ENCODE assay signal across 14 mouse cellular contexts in the genomic region with DNA sequence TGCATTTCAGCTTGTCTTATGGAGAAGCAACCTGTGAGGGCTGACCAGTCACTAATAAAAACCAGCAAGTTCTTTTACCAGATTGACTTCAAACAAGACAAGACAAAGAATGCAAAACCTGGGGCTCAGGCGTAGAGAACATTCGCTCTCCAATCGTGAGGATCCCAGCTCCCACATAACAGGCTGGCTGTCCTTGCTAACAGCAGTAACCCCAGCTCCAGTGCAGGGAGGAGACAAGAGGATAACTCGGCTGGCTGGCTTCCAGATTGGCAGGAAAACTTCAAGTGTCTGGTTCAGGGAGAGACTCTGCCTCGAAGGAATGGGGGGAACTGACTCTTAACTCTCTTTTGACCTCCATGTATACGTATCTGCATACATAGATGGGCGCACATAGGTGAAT.
DNase-seq lines count a peak whose midpoint lies in the region; ATAC-seq lines count a peak whose summit lies in the region.
"Had no signal": no experiment of that assay in that cellular context is flagged by ENCODE, and none has a peak within 500 bp of the region (broad histone marks: within the 10 kb centered on the region; RNA-seq: fewer than 3 reads in every experiment).

No protein-coding gene starts in this region.

- H3K9ac ChIP-seq in liver, embryonic 15.5 days, result no peak overlapping the region
- H3K9ac ChIP-seq: embryonic facial prominence, embryonic 15.5 days; forebrain, embryonic 13.5 days; intestine, embryonic 15.5 days; limb, embryonic 15.5 days had no signal

- no peak for ATAC-seq in liver, embryonic 15.5 days (ENCODE audit: insufficient read depth)
- ATAC-seq: forebrain, embryonic 13.5 days; intestine, embryonic 15.5 days had no signal

- peak; percentile 61 for DNase-seq in kidney, postnatal 10 days
- DNase-seq in kidney, postnatal 14 days, result no peak
- peak; percentile 26 for DNase-seq in ovary, adult 18-20 months (ENCODE audit: low spot score)
- no peak for DNase-seq in ovary, postnatal 10 days (ENCODE audit: low spot score)
- peak; percentile 66 for DNase-seq in testis, postnatal 14 days (ENCODE audit: low spot score)
- DNase-seq in neural tube, embryonic 10.5 days (ENCODE audit: extremely low spot score, low spot score), result no peak

- no peak overlapping the region for H3K4me2 ChIP-seq in liver, embryonic 15.5 days
- H3K4me2 ChIP-seq: embryonic facial prominence, embryonic 15.5 days; forebrain, embryonic 13.5 days; intestine, embryonic 15.5 days; limb, embryonic 15.5 days had no signal

- no peaks in the 10 kb centered on the region for H3K9me3 ChIP-seq in liver, embryonic 15.5 days (replicated peaks)
- H3K9me3 ChIP-seq: embryonic facial prominence, embryonic 15.5 days; forebrain, embryonic 13.5 days; intestine, embryonic 15.5 days; limb, embryonic 15.5 days; megakaryocyte, embryonic 14.5 days had no signal

- peak overlapping the region; percentile 74 for H3K27ac ChIP-seq in liver, embryonic 15.5 days (replicated peaks)
- H3K27ac ChIP-seq: embryonic facial prominence, embryonic 15.5 days; forebrain, embryonic 13.5 days; intestine, embryonic 15.5 days; limb, embryonic 15.5 days had no signal

- H3K4me1 ChIP-seq in liver, embryonic 15.5 days (replicated peaks), result peaks cover 70% of the 10 kb centered on the region
- H3K4me1 ChIP-seq: forebrain, embryonic 13.5 days; intestine, embryonic 15.5 days had no signal

- H3K27me3 ChIP-seq in liver, embryonic 15.5 days, result no peaks in the 10 kb centered on the region
- H3K27me3 ChIP-seq: CH12.LX; embryonic facial prominence, embryonic 15.5 days; forebrain, embryonic 13.5 days; intestine, embryonic 15.5 days; limb, embryonic 15.5 days; megakaryocyte, embryonic 14.5 days had no signal

- H3K36me3 ChIP-seq in liver, embryonic 15.5 days (replicated peaks), result no peaks in the 10 kb centered on the region
- H3K36me3 ChIP-seq: embryonic facial prominence, embryonic 15.5 days; intestine, embryonic 15.5 days; limb, embryonic 15.5 days had no signal

- no peak overlapping the region for H3K4me3 ChIP-seq in liver, embryonic 15.5 days (replicated peaks)
- H3K4me3 ChIP-seq: embryonic facial prominence, embryonic 15.5 days; forebrain, embryonic 13.5 days; intestine, embryonic 15.5 days; layer of hippocampus, adult 2 months; limb, embryonic 15.5 days had no signal

- 77% methylated on average over 7 of the region's 7 CpGs for WGBS in liver, embryonic 15.5 days (ENCODE audit: insufficient replicate concordance)

Comparison
In these comparisons a context has a peak if more than half of its experiments do, and no peak if none do; other contexts are left out.
1. DNase-seq: peak in kidney, postnatal 10 days (single experiment), ovary, adult 18-20 months (single experiment) and testis, postnatal 14 days (single experiment); none in kidney, postnatal 14 days (single experiment), ovary, postnatal 10 days (single experiment) and neural tube, embryonic 10.5 days (single experiment).